Mouse (Mus musculus) heart, embryonic 15.5 days (tissue): ENCODE measurements at regions not wholly inside any gene's neighbourhood (a gene's known extent, or its start where the extent isn't known, plus 50 kb on each side); places are given as distances from the start of the nearest gene placed in this dataset.

Experiments used
- ATAC-seq: fragments of 200-750 bp; cut with Nextera tagmentation; replicated peaks from 2 replicates; pipeline ENCODE4 v1.8.0; 2017; ENCODE audit warnings: low read depth, moderate TSS enrichment; ENCODE audit not compliant: insufficient number of reproducible peaks, insufficient read depth, low FRiP score
- H3K27ac ChIP-seq: fragments of 300-500 bp; sonication (generic); 2 replicates; pipeline ENCODE4 v1.5.1; 2015; ENCODE audit warnings: mild to moderate bottlenecking, inconsistent platforms
- H3K27me3 ChIP-seq: fragments of 300-500 bp; sonication (generic); 2 replicates; pipeline ENCODE4 v1.6.1; 2015; ENCODE audit warnings: inconsistent platforms
- H3K36me3 ChIP-seq: fragments of 300-500 bp; sonication (generic); 2 replicates; pipeline ENCODE4 v1.6.1; 2015; ENCODE audit warnings: mild to moderate bottlenecking, inconsistent platforms
- H3K4me1 ChIP-seq: fragments of 300-500 bp; sonication (generic); replicated peaks from 2 replicates; pipeline ENCODE4 v1.6.1; 2015; ENCODE audit warnings: inconsistent platforms
- H3K4me2 ChIP-seq: fragments of 300-500 bp; sonication (generic); 2 replicates; pipeline ENCODE4 v1.6.1; 2015; ENCODE audit warnings: inconsistent platforms, mild to moderate bottlenecking, moderate library complexity
- H3K4me3 ChIP-seq: fragments of 300-500 bp; sonication (generic); 2 replicates; pipeline ENCODE4 v1.5.1; 2015; ENCODE audit warnings: mild to moderate bottlenecking, inconsistent platforms
- H3K9ac ChIP-seq: fragments of 300-500 bp; sonication (generic); 2 replicates; pipeline ENCODE4 v1.6.1; 2015; ENCODE audit warnings: mild to moderate bottlenecking, inconsistent platforms
- H3K9me3 ChIP-seq: fragments of 300-500 bp; sonication (generic); replicated peaks from 2 replicates; pipeline ENCODE4 v1.6.1; 2016; ENCODE audit warnings: inconsistent platforms
- WGBS: fragments of 180-500 bp; shearing (Covaris S2); methylation state at CpG from one replicate; pipeline ENCODE4 v1.1.7; 2015; ENCODE audit warnings: mixed read lengths; 5-methylcytosine and 5-hydroxymethylcytosine counted together

DNA sequence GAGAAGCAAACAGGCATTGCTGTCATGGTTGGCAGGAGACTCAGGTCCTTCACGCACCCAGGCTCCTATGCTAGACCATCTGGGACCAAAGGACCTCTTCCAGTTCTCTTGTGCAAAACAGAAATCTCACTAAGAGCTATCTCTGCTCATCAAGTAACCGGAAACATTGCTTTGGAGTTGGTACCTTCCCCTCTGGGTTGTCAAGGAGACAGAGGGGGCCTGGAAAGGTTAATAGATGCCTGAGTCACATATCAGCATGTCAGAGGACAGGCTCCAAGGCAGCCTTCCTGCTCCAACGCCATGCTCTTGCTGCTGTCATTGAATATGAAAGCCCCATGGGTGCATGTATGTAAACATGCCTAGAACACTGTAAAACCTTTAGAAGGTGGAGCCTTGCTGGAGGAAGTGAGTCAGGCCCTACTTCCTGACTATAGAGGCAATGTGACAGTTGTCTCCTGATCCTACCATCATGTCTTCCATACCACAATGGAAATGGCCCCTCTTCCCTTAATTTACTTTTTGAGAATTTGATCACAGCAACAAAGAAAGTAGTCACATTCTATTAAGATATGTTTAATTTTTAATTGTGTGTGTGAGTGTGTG is 103.8 kb downstream of the Hlx start:
- peaks cover 13% of the 10 kb centered on the region; the same call in 1 of the 2 replicates for H3K4me1 ChIP-seq
- no peak for ATAC-seq
- no peak overlapping the region for H3K4me3 ChIP-seq
- no peaks in the 10 kb centered on the region for H3K27me3 ChIP-seq
- H3K9me3 ChIP-seq, result no peaks in the 10 kb centered on the region
- no peaks in the 10 kb centered on the region for H3K36me3 ChIP-seq
- H3K27ac ChIP-seq, result no peak overlapping the region
- 67% methylated on average over 3 of the region's 3 CpGs for WGBS
- H3K9ac ChIP-seq, result no peak overlapping the region
- H3K4me2 ChIP-seq, result no peak overlapping the region

DNA sequence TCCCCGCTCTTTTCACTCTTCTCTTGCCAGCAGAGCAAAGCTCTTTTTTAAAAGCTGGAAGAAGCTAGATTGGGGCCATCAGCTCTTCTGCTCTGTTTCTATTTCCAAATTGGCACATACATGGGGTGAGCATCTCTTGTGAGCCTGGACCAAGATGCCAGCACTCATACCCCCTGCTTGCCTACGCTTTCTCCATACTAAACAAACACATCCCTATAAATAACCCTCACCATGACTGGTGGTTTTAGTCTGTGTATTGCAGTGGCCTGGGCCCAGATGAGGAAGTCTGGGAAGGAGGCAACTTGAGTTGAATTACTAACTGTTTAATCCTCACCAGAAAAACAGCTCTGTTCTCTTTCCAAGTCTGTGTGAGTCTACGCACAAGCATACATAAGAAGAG is 110.0 kb downstream of the Hlx start:
- no peak overlapping the region for H3K4me2 ChIP-seq
- 79% methylated on average over 3 of the region's 3 CpGs for WGBS
- no peak overlapping the region for H3K4me3 ChIP-seq
- H3K27ac ChIP-seq, result no peak overlapping the region
- H3K9ac ChIP-seq, result no peak overlapping the region
- H3K9me3 ChIP-seq, result no peaks in the 10 kb centered on the region
- no peak for ATAC-seq
- H3K36me3 ChIP-seq, result no peaks in the 10 kb centered on the region
- H3K27me3 ChIP-seq, result no peaks in the 10 kb centered on the region
- no peaks in the 10 kb centered on the region for H3K4me1 ChIP-seq

DNA sequence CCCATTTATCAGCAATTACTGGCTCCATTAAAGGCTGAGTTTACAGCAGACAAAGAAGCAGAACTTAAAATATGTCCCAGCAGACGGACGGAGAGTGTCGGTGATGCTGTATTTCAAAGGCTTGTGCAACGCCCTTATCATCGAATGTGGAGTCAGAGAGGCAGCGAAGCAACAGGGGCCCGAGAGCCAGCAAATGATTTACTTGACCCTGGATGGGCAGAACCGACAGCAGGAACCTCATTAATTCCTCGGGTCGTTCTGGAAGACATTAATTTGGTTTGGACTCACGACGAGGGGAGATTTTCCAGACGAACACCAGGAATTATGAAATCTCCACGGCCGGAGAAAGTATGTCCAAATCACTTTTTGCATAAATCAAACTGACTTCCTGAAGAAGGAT is 110.5 kb downstream of the Hlx start:
- H3K27ac ChIP-seq, result no peak overlapping the region
- WGBS, result 45% methylated on average over 15 of the region's 15 CpGs
- ATAC-seq, result no peak

DNA sequence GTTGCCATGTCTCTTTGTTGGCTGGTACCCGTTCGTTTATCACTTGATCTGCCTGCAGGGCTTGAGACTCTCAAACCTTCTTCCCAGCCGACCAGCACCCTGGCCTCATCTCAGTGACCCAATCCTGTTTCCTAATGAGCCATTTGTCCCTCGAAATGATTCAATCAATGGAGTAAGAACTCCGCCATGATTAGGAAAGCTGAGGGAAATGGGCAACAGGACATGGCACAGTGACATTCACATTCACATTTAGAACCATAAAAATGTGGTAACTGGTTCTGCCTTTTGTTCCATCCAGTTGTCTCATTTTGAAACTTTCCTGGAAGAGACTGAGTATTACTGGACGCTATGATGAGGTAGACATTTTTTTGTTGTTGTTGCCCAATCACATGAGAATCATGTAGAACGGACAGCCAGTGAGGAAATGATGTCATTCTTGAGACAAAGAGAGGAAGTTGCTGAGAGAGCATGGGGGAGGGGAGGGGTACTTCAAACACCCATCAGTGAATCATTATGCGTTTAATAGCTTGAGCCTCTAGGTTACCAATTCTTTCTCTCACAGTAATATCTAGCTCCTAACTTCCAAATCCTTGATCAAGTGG is 114.5 kb downstream of the Hlx start:
- Histone ChIP-seq H3K4me3 (no peak overlapping the region), H3K4me1 (no peaks in the 10 kb centered on the region), H3K4me2 (no peak overlapping the region), H3K9ac (no peak overlapping the region), H3K9me3 (no peaks in the 10 kb centered on the region), H3K27me3 (no peaks in the 10 kb centered on the region), H3K36me3 (no peaks in the 10 kb centered on the region), H3K27ac (no peak overlapping the region)
- ATAC-seq, result no peak
- WGBS, result 77% methylated on average over 8 of the region's 8 CpGs

More for the DNA sequence above, 110.5 kb downstream of the Hlx start:
- H3K4me3 ChIP-seq, result no peak overlapping the region
- no peaks in the 10 kb centered on the region for H3K36me3 ChIP-seq
- H3K4me2 ChIP-seq, result no peak overlapping the region
- no peaks in the 10 kb centered on the region for H3K27me3 ChIP-seq
- H3K9ac ChIP-seq, result no peak overlapping the region
- H3K9me3 ChIP-seq, result no peaks in the 10 kb centered on the region
- H3K4me1 ChIP-seq, result no peaks in the 10 kb centered on the region

DNA sequence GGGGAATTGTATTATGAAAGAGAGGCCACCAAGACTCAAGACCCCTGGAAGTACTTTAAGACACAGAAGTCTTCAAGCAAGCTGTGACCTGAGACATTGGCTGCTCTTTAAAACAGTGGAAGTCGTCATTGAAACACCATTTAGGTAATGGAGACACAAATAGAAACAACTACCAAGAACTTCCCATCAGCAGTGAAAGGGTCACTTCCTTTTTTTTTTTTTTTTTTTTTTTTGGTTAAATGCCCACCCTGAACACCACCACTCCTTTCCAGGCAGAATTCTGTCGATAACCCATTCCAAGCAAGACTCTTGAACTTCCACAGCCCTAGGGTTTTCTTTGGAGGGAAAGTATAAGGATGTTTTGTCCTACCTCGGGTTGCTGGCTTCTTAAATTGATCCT is 116.4 kb downstream of the Hlx start:
- no peaks in the 10 kb centered on the region for H3K27me3 ChIP-seq
- H3K4me2 ChIP-seq, result no peak overlapping the region
- WGBS, result 55% methylated on average over 3 of the region's 3 CpGs
- H3K9ac ChIP-seq, result no peak overlapping the region
- no peaks in the 10 kb centered on the region for H3K9me3 ChIP-seq
- no peak overlapping the region for H3K4me3 ChIP-seq
- no peaks in the 10 kb centered on the region for H3K36me3 ChIP-seq
- H3K4me1 ChIP-seq, result no peaks in the 10 kb centered on the region
- ATAC-seq, result no peak
- no peak overlapping the region for H3K27ac ChIP-seq

DNA sequence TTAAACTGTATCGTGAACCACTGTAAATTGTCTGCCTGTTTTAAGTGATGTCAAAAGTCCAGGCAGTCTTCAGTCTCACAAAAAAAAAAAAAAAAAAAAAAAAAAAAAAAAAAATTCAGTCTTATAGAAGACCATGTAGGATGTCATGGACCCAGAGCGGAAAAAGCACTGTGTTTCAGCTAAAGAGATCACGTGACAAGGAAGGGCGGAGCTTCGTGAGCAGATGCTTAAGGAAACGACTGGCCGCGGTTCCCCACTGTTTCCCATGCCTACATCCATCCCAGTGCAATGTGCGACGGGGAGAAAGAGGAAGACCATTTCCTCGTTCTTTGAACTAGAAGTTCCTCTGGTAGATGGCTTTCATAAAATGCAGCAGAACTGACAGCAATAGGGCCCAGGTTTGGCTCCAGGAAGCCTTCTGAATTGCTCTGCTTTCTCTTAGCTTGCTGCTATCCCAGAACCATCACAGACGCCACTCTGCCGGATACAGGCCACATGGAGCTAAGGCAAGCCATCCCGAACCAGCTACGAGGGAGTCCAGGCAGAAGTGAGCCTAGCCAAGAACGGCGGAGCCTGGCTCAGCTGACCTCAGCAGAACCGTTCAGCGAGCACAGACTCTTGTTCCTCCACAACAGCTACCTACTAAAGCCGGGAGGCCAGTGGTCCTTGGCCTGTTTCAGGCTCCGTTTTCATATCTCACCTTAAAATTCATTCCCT is 117.6 kb downstream of the Hlx start:
- H3K4me1 ChIP-seq, result no peaks in the 10 kb centered on the region
- H3K27ac ChIP-seq, result no peak overlapping the region
- H3K9ac ChIP-seq, result no peak overlapping the region
- no peak overlapping the region for H3K4me3 ChIP-seq
- no peak for ATAC-seq
- H3K36me3 ChIP-seq, result no peaks in the 10 kb centered on the region
- WGBS, result 79% methylated on average over 21 of the region's 21 CpGs
- H3K4me2 ChIP-seq, result no peak overlapping the region
- peaks cover under 1% of the 10 kb centered on the region; the same call in 1 of the 2 replicates for H3K27me3 ChIP-seq
- no peaks in the 10 kb centered on the region for H3K9me3 ChIP-seq

DNA sequence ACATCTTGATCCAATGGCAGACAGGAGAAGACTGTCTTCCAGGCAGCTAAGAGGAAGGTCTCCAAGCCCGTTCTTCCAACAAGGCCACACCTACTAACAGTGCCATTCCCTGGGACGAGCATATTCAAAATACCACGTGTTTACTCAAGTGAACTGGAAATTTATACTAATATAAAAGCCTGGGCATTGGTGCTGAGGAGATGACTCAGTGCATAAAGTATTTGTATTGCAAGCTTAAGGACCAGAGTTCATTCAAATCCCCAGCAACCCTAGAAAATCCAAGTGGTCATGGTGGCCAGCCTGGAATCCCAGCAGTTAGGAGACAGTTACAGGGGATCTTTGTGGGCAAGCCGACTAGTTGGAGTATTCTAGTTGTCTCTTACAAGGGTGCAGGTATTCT is 119.5 kb downstream of the Hlx start:
- Histone ChIP-seq H3K9me3 (no peaks in the 10 kb centered on the region), H3K36me3 (no peaks in the 10 kb centered on the region), H3K27ac (no peak overlapping the region), H3K4me1 (no peaks in the 10 kb centered on the region), H3K27me3 (peaks cover 3% of the 10 kb centered on the region; the same call in 1 of the 2 replicates), H3K9ac (no peak overlapping the region), H3K4me2 (no peak overlapping the region), H3K4me3 (no peak overlapping the region)
- 68% methylated on average over 4 of the region's 4 CpGs for WGBS
- no peak for ATAC-seq

DNA sequence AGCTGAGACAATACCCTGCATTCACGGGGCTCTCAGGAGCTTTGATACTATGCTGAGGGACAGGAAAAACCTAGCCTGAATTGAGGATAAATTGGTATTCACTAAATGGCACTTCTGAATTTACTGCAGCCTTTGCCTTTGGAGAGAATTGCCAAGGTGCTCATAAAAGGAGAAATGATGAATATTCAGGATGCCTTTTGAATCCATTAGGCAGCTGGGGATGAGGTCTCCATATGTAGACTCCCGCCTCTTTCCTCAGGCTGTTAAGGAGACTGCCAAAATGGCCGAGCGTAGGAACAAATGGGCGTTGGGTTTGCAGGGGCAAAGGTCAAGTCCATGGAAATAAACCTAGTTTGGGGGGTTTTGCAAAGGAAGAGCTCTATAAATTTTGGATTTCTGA is 123.5 kb downstream of the Hlx start:
- H3K27me3 ChIP-seq, result peaks cover 3% of the 10 kb centered on the region; the same call in 1 of the 2 replicates
- H3K4me2 ChIP-seq, result no peak overlapping the region
- 74% methylated on average over 5 of the region's 5 CpGs for WGBS
- H3K9me3 ChIP-seq, result no peaks in the 10 kb centered on the region
- no peak overlapping the region for H3K9ac ChIP-seq
- H3K36me3 ChIP-seq, result no peaks in the 10 kb centered on the region
- H3K4me1 ChIP-seq, result peaks cover 4% of the 10 kb centered on the region; the same call in 1 of the 2 replicates
- no peak overlapping the region for H3K27ac ChIP-seq
- no peak overlapping the region for H3K4me3 ChIP-seq
- no peak for ATAC-seq

DNA sequence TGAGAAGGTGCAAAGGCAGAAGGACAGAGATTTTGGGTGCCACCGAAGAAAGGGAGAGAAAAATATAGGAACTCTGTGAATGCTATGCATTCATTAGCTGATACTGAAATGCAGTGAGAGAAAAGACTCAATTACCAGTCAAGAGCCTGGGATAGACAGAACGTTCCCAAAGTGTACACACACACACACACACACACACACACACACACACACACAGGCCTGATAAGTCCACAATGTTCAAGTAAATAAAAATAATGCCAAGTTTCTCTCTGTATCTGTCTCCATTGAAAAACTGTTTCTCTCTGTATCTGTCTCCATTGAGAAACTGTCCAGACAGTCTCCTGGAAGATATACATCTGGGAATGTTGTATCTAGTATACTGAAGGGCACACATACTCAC is 124.1 kb downstream of the Hlx start:
- H3K27me3 ChIP-seq, result peaks cover 3% of the 10 kb centered on the region; the same call in 1 of the 2 replicates
- ATAC-seq, result no peak
- H3K36me3 ChIP-seq, result no peaks in the 10 kb centered on the region
- H3K9me3 ChIP-seq, result no peaks in the 10 kb centered on the region
- H3K27ac ChIP-seq, result no peak overlapping the region
- H3K9ac ChIP-seq, result no peak overlapping the region
- H3K4me1 ChIP-seq, result peaks cover 4% of the 10 kb centered on the region; the same call in 1 of the 2 replicates
- 66% methylated on average over 2 of the region's 2 CpGs for WGBS
- no peak overlapping the region for H3K4me2 ChIP-seq
- H3K4me3 ChIP-seq, result no peak overlapping the region

DNA sequence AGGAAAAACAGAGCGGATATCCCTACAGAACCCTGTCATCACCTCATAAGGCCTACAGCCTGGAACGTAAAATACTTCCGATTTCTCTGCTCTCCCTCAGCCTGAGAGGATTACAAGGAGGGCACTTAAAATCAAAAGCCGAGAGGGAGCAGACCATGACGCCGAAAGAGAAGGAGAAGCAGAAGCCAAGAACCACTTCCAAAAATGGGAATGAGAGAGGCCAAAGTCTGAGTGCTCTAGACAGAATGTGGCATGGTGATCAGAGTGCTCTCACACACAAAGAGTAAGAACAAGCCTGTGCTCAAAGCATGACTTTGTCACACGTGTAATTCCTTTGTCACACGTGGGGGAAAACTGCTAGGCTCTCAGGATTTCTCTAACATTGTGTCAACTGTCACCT is 125.9 kb downstream of the Hlx start:
- Histone ChIP-seq H3K9ac (no peak overlapping the region), H3K27me3 (peaks cover 3% of the 10 kb centered on the region; the same call in 1 of the 2 replicates), H3K9me3 (no peaks in the 10 kb centered on the region), H3K27ac (no peak overlapping the region), H3K36me3 (no peaks in the 10 kb centered on the region), H3K4me1 (peaks cover 4% of the 10 kb centered on the region; the same call in 1 of the 2 replicates), H3K4me2 (no peak overlapping the region), H3K4me3 (no peak overlapping the region)
- 40% methylated on average over 8 of the region's 8 CpGs for WGBS
- ATAC-seq, result no peak

DNA sequence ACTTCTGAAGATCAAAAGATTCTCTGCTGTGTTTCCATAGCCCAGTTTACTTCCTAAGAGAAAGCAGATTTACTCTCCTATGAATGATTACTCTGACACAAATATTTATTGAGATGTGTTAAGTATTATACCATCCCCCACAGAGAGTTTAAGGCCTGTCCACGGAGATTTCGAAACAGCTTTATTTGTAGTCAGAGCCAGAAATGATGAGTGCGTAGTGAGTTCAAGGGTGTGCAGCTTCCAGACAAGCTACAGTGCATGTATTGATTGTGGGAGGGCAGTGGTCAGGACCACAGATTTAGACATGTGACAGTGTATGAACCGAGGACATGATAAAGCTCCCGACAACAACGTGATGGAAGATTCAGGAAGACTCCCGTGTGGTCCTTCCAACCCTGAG is 126.8 kb downstream of the Hlx start:
- Histone ChIP-seq H3K4me3 (no peak overlapping the region), H3K27ac (no peak overlapping the region), H3K9ac (no peak overlapping the region), H3K4me1 (peaks cover 4% of the 10 kb centered on the region; the same call in 1 of the 2 replicates), H3K9me3 (no peaks in the 10 kb centered on the region), H3K27me3 (peaks cover 3% of the 10 kb centered on the region; the same call in 1 of the 2 replicates), H3K36me3 (no peaks in the 10 kb centered on the region), H3K4me2 (no peak overlapping the region)
- WGBS, result 76% methylated on average over 7 of the region's 7 CpGs
- ATAC-seq, result no peak
